Mouse (Mus musculus) mouse embryonic stem cell (cell line): ENCODE results near the gene Cckbr.
"Not testable (repeated sequence)": the region's sequence is repeated elsewhere in the genome, so short reads cannot be mapped to it uniquely, and the experiment has no call there.

Experiments used
- in situ Hi-C, 2 experiments: fragments of 300-500 bp; cut with MboI; formaldehyde crosslinking; loops; 1 replicate in 1 of 2; 3 replicates in 1 of 2; pipeline ENCODE4 v1.14.3; 2019 to 2020; ENCODE audit warnings: low sequenced_read_pairs in 2 of 2, low pct_unique_long_range_greater_than_20kb in 1 of 2, mixed read lengths in 1 of 2; ENCODE audit not compliant: unreplicated experiment in 1 of 2

Gene Cckbr

DNA sequence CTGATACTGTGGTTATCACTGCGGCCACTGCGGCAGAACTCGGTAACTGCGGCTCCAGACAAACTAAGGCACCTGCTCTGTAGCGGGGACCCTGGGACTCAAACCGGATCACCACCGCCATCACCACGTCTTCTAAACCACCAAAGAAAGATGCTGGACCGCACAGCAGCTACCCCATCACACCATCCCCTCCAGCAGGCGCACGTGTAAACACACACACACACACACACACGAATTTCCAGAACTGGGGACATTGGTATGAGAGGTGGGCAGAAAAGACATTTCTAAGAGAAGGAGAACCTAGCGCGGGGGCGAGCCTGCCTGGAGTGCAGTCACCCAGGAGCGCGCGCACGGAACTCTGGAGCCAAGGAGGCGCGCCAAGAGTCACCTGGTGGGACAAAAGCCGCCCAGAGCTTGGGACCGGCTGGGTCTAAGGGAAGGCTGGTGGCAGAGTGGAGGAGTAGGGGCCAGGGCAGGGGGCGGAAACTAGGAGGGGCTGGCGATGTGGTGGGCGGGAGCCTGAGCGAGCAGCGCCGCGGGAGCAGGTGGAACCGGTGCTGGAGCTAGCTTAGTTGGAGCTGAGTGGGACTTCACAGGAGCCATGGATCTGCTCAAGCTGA, at the start of gene Cckbr:
Gene Cckbr, plus strand, starts transcription at position 308 of the 620 bp plus-strand sequence.
- in situ Hi-C loops = no loop called here

DNA sequence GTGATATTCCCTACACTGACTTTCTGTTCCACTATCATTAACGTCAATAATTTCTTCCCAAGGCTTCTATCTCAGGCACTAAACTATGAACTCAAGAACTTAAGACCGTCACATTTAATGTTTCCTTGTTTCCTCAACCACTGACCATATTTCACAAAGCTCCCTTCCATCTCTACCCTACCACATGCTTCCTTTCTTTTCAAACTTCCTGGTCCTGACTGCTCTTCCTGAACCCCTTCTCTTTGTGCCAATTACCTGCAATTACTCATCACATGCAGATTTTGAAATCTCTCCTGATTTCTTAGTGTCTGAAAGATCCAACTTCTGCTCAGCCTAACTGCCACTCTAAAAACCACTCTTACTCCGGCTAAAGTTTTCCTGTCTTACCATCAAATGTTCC, 45.2 kb upstream of the Cckbr start:
- in situ Hi-C loops = loop anchor here in 1 of 2 experiments (25.0 kb wide), 1 partner anchor 1143 kb away; the partner anchor contains the start of gene Trim34a

DNA sequence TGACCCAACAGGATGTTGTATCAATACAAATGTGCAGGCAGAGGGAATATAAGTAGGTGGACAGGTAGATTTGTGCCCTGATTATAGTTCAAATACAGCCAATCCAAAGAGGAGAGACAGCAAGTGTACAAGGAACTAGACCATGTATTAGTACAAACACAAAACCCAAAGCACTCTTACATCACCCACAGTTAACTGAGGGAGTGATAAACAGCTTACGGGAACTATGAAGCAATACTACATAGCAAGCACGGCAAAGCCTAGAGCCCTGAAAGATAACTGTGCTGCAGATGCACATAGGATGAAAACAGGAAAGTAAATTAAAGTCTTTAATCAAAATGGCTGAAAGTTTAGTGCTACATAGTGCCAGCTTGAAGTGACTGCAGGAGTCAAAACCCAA, 37.8 kb upstream of the Cckbr start:
- in situ Hi-C loops = loop anchor here in 1 of 2 experiments (25.0 kb wide), 1 partner anchor 1150 kb away; the partner anchor contains the start of gene Trim34a

DNA sequence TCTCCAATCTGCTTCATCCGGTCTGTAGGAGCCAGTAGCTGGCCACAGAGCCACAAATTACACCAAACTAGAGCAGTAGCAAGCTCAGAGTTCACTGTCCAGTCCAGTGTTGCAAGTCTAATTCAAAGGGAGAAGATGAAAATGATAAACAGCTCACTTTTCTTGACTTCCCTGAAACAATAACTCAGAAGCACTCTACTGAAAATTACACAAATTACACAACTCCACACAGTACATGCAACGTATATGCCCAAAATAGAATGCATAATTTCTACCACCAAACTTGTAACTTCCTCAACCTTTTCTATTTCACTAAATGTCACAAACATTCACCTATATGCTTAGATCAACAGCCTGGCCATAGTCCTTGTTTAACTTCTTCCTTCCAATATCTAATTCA, 35.3 kb upstream of the Cckbr start:
- in situ Hi-C loops = loop anchor here in 1 of 2 experiments (25.0 kb wide), 1 partner anchor 1153 kb away; the partner anchor contains the start of gene Trim34a

DNA sequence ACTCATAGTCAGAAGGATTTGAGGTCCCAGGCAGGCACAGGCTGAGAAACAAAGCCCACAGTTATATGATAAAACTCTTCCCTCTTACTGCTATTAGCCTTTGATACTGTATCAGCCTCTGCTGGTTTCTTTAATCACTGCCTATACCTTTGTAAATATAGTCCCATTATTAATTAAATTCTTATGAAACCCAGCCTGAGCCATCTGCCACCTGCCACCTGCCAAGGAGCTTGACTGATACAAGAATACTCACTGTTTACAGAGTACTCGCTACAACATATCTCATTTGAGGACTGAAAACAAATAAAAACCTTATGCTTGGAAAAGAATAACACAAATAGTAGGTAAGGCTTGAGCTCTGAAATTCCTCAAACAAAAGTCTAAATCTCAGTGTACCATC, 30.9 kb upstream of the Cckbr start:
- in situ Hi-C loops = loop anchor here in 1 of 2 experiments (25.0 kb wide), 1 partner anchor 1157 kb away; the partner anchor contains the start of gene Trim34a

DNA sequence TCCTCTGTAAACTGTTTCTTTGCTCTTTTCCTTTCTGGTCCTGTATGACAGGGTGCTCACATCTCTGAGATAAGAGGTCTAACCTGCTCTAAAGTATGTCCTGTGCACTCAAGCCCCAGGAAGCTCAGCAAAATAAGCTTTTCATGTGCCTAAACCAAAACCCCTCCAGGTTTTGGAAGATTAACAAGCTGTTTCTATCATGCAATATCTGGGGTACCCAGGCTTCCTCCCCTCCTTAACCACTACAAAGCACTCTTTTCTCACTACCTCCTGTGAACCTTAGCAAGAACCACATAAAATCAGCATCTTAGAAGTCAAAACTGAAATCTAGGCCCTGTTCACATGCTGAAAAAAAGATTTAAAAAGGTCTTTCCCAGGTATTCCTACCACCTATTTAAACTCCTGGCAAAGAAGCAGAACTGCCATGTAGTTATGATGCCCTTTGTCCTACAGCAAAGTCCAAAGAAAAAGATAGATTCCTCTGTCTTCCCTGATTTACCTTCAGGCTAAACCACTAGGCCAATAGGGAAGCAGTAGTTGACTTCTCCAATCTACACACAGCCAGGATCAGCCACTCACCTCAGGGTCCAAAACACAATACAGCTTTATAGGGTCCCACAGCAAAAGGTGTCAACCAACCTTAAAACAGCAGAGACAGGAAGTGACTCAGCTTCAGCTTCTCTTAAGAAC, 30.3 kb upstream of the Cckbr start:
- in situ Hi-C loops = loop anchor here in 1 of 2 experiments (25.0 kb wide), 1 partner anchor 1158 kb away; the partner anchor contains the start of gene Trim34a

DNA sequence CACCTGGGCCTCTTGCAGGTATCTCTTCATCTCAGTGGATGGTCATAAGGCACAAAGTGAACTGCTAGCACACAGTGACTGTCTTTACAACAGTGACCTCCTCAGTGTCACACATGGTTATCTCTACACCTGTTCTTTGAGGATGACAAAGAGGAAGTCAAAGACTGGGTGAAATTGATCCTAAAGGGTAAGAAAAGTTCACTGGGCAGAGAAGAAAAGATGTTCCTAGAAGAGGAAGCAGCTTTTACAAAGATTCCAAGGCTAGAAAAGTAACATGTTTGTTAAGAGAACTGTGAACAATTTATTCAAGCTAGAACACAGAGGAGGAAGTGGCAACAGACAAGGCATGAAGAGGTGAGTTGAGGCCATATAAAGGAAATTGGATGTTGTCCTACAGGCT, 29.4 kb upstream of the Cckbr start:
- in situ Hi-C loops = loop anchor here in 1 of 2 experiments (25.0 kb wide), 1 partner anchor 1159 kb away; the partner anchor contains the start of gene Trim34a

DNA sequence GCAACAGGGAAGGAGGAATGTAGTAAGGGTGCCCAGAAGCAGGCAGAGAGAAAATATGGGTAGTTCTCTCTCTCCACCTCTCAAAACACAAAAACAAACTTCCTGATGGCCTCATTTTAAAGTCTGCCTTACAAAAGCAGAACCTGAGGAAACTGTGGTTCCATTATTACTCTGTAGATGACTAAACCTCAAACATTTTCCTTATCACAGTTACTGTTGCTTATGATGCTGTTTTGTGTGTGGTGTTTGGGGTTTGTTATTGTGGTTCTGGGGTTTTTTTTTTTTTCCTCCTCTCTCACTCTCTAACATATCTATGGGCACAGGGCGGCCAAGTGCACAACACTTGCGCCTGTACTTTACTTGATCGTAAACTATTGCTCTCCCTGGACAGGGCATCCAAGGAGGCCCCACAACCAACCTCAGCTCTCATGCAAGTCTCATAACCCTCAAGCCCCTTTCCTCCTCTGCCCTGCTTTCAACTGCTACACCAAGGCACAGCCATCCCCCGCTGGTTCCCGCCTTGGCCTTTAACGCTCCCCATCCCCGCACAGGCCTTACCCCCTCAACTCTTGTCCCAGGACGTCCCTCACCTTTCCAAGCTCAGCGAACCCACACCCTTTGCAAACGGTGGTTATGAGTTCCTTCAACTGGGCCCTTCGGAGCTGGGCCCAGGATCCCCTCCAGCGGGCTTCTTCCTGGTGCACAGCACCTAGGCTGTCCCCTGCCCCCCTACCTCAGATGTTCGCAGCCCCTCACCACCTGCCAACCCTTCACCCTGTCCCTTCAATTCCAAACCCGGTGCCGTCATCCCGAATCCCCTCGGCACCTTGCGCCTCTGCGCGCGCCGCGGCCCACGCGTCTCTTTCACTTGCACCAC, 26.2 kb upstream of the Cckbr start:
- in situ Hi-C loops = loop anchor here in 1 of 2 experiments (25.0 kb wide), 1 partner anchor 1162 kb away; the partner anchor contains the start of gene Trim34a

DNA sequence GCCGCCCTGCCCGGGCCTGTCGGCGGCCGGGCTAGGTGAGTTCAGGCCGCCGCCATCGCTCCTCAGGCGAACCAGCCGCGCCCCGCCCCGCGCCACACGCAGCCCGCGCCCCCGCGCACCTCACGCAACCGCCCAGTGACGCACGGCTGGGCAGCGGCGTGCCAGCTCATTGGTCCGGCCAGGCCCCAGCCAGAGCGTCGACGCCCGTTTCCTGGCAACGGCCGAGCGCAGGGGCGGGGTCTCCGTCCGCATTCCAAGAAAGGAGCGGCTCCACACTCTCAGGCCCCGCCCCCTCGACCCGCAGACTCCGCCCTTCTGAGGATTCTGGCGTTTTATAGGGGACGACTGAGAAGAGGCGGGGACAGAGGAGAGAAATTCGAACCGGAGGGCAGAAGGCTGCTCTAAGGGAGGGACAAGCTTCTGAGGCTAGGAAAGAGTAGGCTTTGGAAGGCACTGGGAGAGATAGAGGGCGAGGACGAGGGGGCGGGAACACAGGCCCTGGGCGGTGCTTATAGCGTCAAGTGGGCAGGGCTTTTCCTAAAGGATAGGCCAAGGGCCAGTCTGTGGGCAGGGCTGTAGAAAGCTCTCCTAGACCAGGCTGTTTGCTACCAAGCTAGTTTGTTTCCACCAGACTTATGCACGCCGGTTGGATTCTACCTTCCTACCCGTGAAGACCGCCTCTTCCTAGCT, 25.5 kb upstream of the Cckbr start, which contains the start of gene Fam160a2:
Gene Fam160a2, minus strand, starts transcription at position 120 of the 690 bp plus-strand sequence.
- in situ Hi-C loops = loop anchor here in 1 of 2 experiments (25.0 kb wide), 1 partner anchor 1163 kb away; the partner anchor contains the start of gene Trim34a

DNA sequence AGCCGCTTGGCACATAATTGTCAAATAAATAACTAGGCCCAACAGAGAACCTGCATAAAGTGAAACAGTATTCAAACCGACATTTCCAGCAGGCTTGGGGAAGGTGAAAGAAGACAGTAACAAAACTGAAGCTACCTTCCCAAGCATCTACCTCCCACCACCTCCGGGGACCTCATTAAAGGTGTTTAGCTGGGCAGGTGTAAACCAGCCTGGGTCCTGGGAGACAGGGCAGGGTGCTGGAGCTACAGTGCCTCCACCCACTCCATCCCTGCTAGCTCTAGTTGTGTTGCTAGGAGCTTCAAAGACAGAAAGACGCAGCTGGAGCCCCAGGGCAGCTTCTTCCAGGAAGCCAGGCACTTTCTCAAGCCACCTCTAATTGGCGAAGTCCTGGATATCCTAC, 21.3 kb upstream of the Cckbr start, which contains the start of gene Cnga4:
Gene Cnga4, plus strand, starts transcription at position 301 of the 400 bp plus-strand sequence.
- in situ Hi-C loops = no loop called here

DNA sequence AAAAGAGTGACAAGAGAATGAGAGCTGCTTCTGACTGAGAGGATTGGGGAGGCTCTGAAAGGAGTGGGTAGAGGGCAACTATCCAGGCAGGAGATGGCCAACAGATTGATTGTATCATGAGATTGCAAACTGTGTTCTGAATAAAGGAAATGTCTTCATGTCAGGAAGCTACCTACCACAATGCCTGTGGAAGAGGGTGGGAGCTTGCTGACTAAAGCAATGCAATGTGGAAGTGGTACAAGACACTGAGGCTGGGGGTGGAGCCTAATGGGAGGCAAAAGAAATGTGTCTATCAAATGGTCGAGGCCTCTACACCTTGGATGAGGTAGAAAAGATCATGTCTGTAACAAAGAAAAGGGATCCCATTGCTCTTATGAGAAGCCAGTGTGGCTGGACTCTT, 19.2 kb upstream of the Cckbr start:
- in situ Hi-C loops = loop anchor here in 1 of 2 experiments (5.0 kb wide), 1 partner anchor 66 kb away; no protein-coding TSS in a partner anchor

DNA sequence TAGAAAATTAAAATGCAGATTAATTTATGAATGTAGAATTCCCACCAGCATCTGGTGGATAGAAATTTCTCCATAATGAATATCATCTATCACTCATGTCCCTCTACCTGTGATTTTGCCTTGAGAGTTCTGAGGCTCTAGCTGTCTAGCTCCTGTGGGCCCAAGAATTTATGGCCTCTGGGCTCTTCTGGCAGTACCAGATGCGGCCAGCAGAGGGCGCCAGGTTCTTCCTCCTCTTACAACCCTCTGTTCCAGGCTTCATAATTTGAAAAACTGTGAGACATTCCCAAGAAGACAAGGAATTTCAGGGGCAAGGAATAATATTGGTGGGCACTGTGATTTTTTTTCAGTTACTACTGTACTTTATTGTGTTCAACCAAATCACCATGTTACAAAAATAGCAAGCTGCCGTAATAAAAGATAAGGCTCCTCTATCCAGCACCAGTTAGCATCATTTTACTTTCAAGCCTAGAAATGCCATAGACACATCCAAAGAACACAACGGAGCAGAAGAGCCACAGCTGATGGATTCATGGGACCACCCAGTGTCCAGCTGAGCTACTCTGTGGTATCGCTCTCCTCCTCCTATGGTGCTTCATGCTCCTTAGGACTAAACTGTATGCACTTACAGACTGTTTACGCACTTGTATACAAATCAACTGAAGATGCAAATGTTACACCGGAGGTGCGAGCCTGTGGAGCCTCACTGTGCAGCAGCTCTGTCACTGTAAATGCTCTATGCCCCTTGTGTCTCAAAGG, 13.5 kb upstream of the Cckbr start:
- in situ Hi-C loops = not testable (repeated sequence)

DNA sequence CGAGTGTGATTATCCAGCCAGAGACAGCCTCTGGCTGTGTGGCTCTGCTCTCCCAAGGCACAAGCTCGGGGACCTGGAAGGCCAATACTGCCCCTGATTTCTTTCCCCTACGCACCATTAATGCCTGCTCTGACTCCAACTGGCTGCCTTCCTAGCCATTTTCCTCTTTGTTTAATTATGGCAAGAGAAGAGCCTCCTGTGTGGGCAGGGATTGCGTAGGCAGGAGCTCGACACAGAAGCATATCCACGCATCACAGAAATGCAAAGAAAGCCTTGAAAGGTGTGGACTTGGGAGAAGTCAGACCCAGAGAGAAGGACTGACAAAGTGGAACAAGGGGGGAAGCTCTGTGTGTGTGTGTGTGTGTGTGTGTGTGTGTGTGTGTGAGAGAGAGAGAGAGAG, 11.1 kb upstream of the Cckbr start:
- in situ Hi-C loops = no loop called here

DNA sequence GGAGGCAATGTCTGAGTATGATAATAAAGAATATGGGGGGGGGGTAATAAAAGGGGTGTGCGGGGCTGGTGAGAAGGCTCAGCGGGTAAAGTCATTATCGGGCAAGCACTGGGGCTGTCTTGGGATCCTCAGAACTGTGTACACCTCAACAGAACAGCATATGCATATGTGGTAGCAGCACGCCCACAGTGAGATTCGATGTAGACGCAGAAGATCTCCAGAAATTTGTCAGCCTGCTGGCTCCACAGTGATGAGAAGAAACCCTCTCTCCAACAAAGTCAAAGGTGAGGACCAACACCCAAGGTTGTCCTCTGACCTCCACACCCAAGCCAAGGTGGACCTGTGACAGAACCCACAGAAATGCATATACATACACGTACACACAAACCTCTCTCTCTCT, 9.0 kb upstream of the Cckbr start:
- in situ Hi-C loops = no loop called here

DNA sequence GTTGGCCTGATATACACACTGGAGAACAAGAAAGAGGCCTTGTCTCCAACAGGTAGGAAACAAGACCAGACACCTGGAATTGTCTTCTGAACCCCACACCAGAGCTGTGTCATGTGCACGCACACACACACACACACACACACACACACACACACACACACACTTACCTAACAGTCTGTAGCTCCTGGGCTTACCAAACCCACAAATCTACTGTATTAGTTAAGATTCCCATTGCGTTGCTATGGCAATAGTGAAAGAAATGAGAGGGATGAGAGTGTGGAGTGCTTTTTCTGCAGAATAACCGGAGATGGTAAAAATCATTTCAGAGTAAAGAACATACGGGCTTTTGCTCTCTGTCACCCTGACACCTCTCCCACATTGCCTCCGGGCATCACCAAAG, 7.4 kb upstream of the Cckbr start:
- in situ Hi-C loops = no loop called here

DNA sequence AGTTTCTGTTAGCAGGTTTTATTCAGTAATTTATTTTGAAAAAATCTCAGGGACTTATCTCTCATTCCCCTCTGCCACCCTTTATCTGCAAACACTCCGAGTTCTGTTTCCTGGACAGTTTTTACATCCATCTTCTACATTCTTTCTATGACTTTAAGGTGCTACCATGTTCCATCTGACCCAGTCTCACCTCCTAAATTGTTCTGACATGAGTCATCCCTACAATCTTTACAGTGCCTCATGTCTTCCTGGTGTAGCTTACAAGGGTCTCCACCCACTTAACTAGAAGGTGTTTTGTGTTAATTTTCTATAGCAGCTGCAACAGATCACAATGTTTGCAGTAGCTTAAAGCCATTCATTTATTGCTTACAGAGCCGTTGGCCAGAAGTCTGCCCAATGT, 4.6 kb upstream of the Cckbr start:
- in situ Hi-C loops = no loop called here

DNA sequence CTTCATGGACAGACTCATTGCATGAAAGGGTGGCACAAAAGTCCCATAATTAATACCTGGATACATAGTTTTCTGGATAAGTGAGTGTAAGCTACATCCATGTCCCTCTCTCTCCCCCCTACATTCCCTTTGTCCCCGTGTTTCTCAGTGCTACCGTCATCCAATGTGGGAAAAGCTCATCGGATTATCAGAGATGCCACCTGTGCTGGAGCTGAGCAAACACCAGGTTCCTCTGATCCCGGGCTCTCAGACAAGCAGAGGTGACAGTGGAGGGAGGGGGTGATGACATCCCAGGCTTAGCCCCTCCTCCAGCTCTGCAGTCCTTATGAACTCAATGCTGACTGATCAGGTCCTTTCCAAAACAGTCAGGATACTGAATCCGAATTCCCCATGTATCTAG, 1.2 kb upstream of the Cckbr start:
- in situ Hi-C loops = no loop called here
